Mouse (Mus musculus): ENCODE data around the gene Foxp1.

- TF ChIP-seq POLR2A (IDR thresholded peaks at IDR 0.05; ENCODE audit: borderline replicate concordance, control insufficient read depth, low read depth, low read length) (no peak), CTCF (IDR thresholded peaks at IDR 0.05; ENCODE audit: control insufficient read depth, insufficient read depth, low read length) (no peak)
Observed at GRCm38 (mm10) chr6:99436371-99436770, 86.2 kb downstream of the Foxp1 start.

Measured in bone marrow, adult 2 months (tissue).